Mouse (Mus musculus): Measurements from ENCODE around the gene Jam3.

Jam3 gene

DNA sequence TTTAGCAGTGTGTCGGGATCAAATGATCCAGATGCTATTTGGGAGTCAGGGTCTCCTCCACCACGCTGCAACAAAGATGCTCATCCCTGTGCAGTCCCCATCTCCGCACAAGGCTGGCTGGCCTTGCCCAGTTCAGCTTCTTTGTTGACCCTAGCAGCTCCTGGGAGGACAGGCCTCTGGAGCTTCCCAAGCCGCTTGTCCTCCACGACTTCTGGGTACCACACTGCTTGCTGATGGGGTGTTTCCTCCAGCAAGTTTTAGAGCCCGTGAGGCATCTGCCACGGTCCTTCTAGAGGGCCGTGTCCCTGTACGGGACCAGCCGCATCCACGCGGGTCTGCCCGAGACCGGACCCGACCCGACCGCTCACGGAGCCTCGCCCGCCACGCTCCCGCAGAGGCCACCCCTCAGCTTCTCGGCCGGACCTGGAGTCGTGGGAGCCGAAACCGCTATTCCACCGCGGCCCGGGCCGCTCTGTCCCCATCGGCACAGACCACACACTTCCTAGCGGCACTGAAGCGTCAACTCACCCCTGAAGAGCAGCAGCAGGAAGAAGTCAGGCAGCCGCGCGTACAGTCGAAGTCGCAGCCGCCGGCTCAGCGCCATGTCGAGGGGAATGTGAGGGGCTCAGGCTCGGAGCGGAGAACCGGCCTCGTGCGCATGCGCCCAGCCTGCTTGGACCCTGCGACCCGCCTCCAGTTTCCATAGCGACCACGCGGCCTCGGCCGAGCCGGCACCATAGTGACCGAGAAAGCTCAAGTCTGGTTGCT lies at the start of gene Jam3:
TSS of gene Jam3 (minus strand) at position 659 of the 768 bp plus-strand sequence.
- DNase-seq (ENCODE audit: low spot score): peak; percentile 79

DNA sequence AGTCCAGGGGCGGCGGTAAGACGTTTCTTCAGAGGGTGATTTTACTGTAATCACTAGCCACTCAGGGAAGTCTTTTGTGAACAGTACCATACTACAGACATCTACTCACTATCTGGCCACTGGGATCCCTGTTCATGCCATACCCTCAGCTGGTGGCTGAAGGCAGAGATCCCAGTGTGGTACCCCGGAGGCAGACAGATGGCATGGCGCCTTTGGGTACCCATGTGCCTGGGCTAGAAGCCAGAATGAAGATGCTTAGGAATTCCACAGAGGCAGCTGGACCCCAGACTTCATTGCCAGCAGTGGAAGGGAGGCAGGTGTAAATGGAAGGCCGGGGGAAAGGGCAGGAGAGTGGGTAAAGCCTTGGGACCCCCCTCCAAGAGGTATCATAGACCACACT lies 49.0 kb upstream of the Jam3 start:
- DNase-seq (ENCODE audit: low spot score): no peak

GRCm38 (mm10) chr9:27203134-27203533 lies 47.9 kb upstream of the Jam3 start:
- no peak for DNase-seq (ENCODE audit: low spot score)

DNA sequence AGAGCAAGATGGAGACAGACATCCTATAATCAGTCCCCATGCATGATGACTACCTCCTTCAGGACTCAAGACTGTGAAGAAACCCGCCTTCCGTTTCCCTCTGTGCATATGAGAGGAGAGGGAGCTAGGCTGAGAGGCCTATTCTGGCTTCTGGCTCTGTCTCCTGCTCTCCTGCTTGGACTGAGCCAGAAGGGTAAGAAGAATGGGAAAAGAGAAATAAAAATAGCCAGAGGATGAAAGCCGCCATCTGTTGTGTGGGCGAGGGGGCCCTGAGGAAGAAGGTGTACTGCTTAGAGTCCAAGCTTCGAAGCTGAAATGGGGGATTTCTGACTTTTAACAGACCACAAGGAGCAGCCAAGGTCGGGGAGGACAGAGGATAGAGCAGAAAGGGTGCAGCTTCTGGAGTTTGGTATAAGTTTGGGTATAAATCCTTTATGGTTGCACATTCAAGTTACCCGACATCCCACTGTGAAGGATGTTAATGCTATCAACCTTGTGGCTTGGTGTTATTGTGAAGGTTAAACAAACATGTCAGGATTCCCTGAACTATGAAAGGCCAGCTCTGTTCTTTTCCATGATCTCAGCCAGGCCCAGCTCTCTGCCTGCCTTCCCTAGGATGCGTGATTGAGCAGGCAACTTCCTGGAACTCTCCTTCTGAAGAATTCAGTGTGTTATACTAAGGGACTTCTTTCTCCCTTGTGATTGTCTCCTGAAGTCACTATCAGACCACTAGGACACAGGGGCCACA lies 46.4 kb upstream of the Jam3 start:
- no peak for DNase-seq (ENCODE audit: low spot score)

- no peak for DNase-seq (ENCODE audit: low spot score)
Measured at GRCm38 (mm10) chr9:27193592-27194080, 38.4 kb upstream of the Jam3 start.

DNA sequence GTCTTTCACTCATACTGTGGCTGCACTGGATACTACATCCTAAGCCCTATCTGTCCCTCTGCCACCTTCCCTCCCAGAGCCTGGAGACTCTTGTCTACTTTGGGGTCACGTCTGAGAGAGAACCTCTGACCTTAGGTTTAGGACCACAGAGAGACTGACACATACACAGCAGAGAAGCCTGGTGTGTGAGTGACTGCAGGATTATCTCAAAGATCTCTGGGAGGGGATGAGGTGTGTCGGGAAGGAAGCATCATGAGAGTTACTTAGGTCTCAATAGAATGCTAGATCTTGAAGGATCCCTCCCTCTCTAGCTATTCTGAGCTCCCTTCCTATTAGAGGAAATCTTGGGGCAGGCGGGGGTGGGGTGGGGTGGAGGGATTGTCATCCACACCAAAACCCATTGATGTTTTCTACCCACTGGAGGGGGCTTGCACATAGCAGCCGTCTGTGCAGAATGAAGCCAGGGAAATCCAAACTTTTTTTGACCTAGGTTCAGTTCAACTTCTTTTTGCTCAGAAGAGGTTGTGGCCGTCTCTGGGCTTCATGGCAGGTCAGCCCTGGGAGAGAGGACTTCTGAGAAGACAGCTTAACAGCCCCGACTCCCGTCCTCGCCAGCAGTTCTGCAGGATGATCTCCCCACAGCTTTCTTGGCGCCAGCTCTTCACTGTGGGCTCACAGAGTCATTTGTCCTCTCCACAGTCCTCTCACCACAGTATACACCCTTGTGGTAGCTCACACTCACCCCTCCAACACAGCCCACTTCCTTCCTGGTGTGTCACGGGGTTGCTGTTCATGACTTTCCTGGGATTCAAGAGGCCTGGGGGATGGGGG lies 37.8 kb upstream of the Jam3 start:
- DNase-seq (ENCODE audit: low spot score): no peak

GRCm38 (mm10) chr9:27192001-27192760 lies 37.0 kb upstream of the Jam3 start:
- peak; percentile 90 for DNase-seq (ENCODE audit: low spot score)

DNA sequence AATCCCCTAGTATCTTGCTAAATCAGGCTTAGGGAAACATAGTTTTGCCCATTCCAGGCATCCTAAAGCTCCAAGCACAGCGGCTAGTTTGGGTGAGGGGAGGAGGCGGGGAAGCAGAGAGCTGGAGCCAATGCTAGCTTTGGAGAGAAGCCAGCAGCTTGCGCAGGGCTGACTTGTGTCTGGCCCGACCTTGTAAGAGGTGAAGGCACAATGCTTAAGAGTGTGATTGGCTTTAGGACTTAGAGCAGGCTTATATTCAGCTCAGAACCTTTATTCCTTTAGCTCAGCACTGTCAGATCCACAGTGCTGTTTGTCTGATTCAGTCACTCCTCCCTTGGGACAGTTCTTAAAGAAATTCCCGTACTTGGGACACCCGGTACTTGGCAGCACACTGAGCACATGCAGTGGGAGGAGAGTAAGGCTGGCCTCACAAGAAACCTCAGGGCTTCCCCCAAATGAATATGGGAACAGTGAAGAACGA lies 36.3 kb upstream of the Jam3 start:
- no peak for DNase-seq (ENCODE audit: low spot score)

GRCm38 (mm10) chr9:27190461-27190860 lies 35.2 kb upstream of the Jam3 start:
- DNase-seq (ENCODE audit: low spot score): no peak

DNA sequence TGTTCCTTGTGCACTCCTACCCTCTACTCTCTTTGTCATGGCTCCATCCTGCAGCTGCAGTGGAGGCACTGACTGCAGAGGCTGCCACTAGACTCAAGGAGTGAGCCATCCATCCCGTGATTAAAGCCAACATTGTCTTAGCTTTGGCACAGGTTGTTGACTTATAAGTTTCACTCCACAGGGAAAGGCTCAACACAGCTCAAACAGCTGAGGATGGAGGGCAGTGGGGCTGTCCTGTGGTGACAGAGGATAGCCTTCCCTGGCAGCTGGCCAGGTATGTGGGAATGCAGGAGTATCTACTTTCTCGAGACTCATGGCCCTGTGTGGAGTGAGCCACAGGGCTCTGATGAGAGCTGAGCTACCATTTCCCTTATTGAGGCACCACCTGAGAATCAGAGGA lies 34.1 kb upstream of the Jam3 start:
- no peak for DNase-seq (ENCODE audit: low spot score)

- DNase-seq (ENCODE audit: low spot score): no peak
Measured at GRCm38 (mm10) chr9:27188677-27189241, 33.5 kb upstream of the Jam3 start.

DNA sequence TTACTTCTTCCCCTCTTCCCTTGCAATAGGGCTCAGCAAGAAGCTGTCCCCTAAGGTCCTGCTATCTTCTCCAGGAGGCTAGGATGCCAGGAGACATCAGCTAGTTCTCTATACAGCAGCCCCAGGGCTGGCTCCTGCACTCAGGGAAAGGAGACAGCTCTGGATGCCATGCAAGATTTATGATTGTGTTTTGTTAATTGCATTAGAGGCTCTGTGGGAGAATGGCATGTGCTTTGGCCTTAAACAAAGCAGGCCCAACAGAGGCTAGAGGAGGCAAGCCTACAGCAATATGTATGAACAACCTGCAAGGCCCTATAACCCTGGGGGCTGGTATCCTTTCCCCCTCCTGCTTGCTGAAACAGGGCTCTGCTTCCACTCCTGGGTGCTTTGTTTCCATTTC lies 30.6 kb upstream of the Jam3 start:
- DNase-seq (ENCODE audit: low spot score): no peak

- DNase-seq (ENCODE audit: low spot score): no peak
Measured at GRCm38 (mm10) chr9:27182087-27182486, 26.9 kb upstream of the Jam3 start.

- DNase-seq (ENCODE audit: low spot score): no peak
Measured at GRCm38 (mm10) chr9:27180492-27180891, 25.3 kb upstream of the Jam3 start.

GRCm38 (mm10) chr9:27178935-27179334 lies 23.7 kb upstream of the Jam3 start:
- DNase-seq (ENCODE audit: low spot score): no peak

GRCm38 (mm10) chr9:27176154-27176553 lies 20.9 kb upstream of the Jam3 start:
- DNase-seq (ENCODE audit: low spot score): peak; percentile 69

- DNase-seq (ENCODE audit: low spot score): no peak
Measured at GRCm38 (mm10) chr9:27175682-27176081, 20.5 kb upstream of the Jam3 start.

GRCm38 (mm10) chr9:27175241-27175640 lies 20.0 kb upstream of the Jam3 start:
- DNase-seq (ENCODE audit: low spot score): no peak

GRCm38 (mm10) chr9:27174079-27174478 lies 18.9 kb upstream of the Jam3 start:
- DNase-seq (ENCODE audit: low spot score): no peak

DNA sequence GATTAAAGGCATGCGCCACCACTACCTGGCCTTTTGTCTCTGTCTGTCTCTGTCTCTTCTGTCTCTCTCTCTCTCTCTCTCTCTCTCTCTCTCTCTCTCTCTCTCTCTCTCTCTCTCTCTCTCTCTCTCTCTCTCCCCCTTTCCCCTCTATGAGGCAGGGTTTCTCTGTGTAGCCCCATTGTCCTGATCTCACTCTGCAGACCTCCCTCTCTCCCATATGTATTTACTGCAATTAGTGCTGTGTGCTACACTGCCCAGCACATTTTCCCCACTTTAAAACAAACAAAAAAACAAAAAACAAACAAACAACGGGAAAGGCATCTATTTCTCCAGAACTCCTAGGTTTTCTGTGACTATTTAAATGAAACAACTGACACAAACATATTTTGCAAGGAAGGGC lies 18.4 kb upstream of the Jam3 start:
- DNase-seq (ENCODE audit: low spot score): no peak

- DNase-seq (ENCODE audit: low spot score): no peak
Measured at GRCm38 (mm10) chr9:27172839-27173238, 17.6 kb upstream of the Jam3 start.
